Mouse (Mus musculus) R1 (cell line): ENCODE results near the gene Atf7ip.

Source experiments
- DNase-seq: peaks from one replicate; pipeline ENCODE4 v3.0.0-alpha.2; 2018; ENCODE audit warnings: low read depth, low spot score

The Atf7ip gene

DNA sequence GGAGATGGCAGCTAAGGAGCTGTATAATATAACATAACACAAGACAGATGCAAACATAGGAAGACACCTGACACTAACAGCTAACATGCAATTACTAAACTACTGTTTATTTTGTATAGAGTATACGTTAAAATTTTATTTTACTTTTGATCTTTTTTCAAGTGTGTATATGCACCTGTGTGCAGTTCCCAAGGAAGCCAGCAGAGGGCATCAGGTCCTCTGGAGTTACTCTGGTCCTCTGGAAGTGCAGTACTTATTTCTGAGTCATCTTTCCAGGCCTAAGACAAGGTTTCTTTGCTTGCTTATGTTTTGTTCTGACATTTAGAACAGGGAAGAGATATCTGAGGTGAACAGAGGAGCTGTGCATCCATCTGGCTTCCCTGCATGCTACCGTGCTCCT lies 138.2 kb downstream of the Atf7ip start:
- peak; percentile 51 for DNase-seq

DNA sequence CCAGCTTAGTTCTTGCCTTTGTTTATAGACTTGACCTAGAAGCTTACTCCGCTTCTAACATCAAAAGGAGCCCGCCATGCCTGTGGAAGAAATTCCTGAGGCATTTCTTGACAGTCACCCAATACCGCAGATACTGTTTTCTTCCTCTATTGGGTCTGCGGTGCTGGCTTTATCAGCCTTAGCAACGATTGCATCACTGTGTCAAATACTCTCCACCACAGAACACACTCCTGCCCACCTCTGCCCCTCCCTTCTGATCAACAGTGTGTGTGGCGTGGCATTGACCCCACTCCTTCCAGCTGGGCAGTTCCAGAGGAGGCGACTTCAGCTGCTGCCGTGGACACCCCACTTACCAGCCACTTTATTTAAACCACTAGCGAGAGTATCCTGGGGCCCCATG lies 139.8 kb downstream of the Atf7ip start:
- no peak for DNase-seq

DNA sequence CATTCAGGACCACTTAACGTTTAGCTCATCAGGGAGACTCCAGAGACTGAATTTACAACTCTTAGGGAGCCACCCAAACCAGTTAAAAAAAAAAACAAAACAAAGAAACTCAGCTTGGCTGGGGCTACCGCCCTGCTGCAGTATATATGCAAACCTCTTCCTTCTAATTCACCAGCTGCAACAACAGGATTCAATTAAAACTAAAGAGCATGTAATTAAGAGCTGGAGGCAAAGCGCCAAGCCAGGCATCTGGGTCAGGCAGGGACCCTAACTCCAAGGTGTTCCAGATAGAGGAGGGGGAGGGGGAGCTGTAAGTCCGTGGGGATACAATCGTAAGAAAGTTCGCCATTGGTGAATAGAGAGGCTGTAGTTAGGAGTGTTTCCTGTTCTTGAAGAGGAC lies 140.2 kb downstream of the Atf7ip start:
- DNase-seq: no peak

DNA sequence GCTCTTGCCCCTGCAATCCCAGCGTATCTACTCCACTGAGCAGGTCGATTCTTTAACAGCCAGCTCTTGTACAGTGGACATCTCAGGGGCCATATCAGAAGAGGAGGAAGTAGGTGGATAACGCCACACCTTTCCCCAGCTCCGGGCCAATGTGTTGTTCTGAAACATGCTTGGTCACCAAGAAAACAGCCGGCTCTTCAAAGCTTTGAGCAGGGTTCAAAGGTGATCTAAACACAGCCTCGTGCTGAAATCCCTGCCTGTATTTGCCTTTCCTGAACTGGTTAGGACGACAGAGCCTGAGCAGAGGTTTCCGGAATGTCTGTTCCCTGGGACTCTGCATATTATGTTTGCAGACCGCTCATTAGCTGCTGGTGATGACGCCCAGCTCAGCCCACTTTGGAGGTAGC lies 141.5 kb downstream of the Atf7ip start:
- peak; percentile 34 for DNase-seq

DNA sequence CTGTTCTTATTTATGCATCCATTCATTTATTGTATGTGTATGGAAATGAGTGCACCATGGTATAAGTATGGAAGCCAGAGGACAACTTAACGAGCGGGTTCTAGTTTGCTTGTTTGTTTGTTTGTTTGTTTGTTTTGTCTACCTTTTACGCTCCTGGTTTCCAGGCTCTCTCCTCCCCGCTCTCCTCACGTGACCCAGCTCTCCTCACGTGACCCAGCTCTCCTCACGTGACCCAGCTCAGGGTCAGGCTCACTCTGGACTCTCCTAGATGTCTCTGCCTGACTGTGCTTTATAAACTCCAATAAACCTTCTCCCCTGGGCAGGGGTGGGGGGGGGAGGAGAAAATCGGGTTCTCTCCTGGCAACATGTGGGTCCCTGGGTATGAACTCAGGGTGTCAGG lies 144.7 kb downstream of the Atf7ip start:
- DNase-seq: no peak

DNA sequence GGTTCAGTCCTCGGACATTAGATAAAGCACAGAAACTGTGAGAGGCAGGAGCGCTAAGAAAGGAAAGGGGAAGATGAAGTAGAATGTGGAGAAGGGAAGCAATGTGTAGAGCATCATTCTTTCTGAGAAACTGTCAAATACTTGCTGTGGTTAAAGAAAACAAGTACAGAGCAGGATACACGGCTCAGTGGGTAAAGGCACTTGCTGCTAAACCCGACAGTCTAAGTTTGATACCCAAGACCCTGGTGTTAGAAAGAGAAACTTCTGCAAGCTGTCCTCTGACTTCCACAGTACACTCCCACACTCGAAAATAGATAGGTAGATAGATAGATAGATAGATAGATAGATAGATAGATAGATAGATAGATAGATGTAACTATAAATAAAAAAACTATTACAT lies 147.4 kb downstream of the Atf7ip start:
- no peak for DNase-seq

DNA sequence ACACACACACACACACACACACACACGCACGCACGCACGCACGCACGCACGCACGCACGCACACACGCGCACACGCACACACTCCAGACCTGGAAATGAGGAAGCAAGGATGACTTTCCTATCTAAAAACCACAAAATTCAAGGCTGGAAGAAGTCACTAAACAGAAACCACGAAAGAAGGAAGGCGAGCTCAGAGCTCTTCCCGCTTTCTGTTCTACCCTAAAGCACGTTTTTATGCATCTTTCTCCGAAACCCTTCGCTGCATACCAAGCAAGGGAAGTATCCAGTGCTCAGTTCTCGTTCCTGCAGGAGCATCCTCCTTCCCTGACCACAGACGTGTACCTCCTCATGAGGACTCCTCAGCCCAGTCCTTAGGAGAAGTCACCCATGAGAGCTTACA lies 148.5 kb downstream of the Atf7ip start:
- no peak for DNase-seq

DNA sequence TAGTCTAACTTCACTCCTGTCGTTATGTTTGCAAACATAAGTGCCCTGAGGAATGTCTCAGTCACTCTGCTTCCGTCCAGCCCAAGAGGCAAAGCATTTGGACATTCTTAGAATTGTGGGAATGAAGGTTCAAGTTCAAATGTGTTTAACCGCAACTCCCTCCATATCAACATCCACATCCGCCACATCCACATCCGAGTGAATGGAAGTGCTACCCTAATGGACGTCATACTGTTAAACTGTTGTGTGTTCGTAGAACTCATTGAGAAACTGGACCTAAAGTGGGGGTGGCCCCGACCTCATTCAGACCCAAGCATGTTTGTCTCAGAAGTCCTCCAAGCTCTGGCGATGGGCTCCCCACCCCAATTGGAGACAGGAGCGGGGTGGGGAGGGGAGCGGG lies 149.8 kb downstream of the Atf7ip start:
- no peak for DNase-seq

DNA sequence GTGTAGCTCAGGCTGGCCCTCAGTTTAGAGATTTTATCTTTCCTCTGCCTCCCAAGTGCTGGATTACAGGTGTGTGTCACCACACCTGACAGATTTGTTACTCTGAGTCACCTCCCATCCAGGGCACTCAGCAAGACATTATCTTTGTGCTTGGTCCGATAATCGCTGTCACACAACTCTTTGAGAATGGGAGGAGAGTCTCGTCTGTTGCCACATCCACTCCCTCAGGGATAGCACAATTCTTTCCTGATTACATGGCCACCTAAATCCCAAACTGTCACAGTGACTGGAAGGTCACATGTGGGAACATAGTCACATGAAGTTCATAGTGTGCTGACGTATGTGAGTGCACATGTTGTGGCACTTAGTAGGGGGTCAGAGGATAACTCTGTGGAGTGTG lies 152.3 kb downstream of the Atf7ip start:
- DNase-seq: no peak

DNA sequence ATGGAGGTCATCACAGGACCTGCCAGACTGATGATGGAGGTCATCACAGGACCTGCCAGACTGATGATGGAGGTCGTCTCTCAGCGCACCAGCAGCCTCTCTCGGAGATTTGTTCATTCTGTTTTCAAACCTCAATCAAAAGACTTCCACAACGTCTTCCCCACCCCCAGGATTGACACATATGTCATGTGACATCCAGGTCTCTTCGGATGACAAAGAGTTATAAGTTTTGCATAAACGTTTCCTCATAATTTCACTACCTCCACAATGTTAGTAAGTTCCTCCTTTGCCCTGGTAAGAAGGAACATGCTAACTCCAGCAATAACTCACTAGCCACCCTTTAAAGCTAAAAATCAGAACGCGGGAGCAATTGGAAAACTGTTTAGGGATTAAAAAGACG lies 153.3 kb downstream of the Atf7ip start:
- DNase-seq: no peak
